Mouse (Mus musculus): Measurements from ENCODE around the gene Rheb.
"Not testable (repeated sequence)": the region's sequence is repeated elsewhere in the genome, so short reads cannot be mapped to it uniquely, and the experiment has no call there.

Gene Rheb

DNA sequence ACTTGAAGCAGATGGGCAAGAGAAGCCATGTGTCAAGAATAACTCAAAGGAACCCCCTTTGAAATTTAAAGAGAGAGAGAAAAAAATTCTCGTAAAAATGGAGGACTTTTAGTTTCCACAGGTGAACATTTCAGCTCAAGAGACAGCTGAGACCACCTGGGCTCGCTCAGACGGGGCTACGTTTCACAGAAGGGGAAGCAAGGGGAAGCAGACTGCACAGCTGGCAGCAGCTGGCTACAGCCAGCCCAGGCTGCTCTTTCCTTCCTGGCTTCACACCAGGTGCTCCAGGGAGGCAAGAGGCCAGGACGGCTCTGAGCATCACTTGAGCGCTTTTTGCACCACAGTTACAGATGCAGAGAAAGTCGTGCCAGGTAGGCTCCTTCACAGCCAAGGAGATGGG lies 44.6 kb downstream of the Rheb start:
- DNase-seq (ENCODE audit: low spot score in 2 of 2): no peak

DNA sequence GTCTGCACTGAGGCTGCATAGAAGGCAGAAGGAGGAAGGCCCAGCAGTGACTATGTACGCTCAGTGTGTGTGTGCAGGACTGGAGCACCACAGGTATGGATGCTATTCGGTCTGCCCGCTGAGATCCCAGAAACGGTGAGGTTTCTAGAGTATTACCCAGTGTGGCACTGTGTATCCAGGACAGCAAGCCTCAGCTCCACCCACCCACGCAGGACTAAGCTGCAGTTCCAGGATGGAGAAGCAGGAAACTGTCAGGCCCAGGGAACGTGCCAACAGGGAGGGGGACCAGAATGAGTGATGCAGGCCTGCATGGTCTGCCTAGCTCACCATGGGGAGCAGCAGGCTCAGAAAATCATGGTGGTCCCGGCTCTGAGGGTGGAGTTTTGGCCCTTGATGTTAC lies 49.5 kb downstream of the Rheb start:
- DNase-seq (ENCODE audit: low spot score in 2 of 2): no peak

DNA sequence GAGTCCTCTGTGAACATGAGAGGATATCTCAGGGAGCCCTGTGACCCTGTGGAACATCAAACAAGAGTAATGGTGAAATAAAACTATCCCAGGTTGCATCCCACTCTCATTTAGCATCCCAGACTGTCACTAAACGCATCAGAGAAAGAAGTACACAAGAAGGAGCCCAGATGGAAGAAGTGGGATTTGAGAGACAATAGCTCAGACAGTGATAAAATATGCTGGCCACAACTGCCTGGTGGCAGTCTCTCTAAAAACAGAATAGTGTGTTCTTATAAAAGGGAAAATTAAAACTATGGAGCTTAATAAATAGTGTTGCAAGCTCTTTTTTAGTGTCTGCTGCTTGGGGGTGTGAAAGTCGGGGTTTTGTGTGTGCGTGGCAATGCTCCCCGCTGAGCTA lies 59.5 kb downstream of the Rheb start:
- DNase-seq (ENCODE audit: low spot score in 2 of 2): no peak

DNA sequence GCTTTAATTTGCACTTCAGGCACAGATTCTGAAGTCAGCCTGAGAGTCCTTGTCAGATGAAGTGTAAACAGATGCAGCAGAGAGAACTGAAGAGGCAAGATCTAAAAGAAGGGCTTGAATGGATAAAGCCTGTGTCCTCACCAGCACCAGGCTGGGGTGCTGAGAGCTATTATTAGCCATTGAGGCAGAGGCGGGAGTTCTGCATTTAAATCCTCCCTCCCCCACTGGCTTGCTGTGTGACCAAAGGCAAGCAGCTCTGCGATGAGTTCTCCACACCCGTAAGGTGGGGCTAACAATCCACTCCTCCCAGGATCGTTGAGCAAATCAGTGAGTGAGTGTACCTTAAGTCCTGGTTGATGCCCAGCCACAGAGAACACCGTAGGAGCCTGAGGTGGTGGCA lies 61.4 kb downstream of the Rheb start:
- peak; percentile 48 to 80 for DNase-seq (ENCODE audit: low spot score in 2 of 2)

DNA sequence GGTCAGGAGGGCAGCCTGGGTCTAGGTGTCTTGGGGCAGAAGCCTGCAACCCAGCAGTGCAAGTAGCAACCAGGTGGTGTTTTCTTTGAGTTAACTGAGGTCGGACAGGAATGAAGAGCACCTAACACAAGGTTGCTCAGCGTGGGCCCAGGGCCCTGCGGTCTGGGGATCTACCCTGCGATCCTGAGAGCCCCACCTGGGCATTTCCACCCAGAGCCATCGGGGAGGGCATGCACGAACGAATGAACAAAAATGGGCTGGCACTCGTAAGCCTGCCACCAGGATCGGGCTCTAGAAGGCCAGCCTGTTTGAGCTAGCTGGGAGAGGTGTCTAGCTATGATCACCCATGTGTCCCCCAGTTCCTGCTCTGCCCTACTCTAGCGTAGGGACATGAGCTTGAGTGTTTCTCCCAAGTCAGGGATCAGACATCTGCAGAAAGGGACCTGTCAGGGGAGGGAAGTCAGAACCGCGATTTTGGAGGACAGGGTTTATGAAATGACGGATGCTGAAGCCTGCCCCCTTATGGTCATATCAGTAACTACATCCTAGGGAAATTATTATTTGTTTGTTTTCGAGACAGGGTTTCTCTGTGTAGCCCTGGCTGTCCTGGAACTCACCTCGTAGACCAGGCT lies 62.4 kb downstream of the Rheb start:
- no peak for DNase-seq (ENCODE audit: low spot score in 2 of 2)

DNA sequence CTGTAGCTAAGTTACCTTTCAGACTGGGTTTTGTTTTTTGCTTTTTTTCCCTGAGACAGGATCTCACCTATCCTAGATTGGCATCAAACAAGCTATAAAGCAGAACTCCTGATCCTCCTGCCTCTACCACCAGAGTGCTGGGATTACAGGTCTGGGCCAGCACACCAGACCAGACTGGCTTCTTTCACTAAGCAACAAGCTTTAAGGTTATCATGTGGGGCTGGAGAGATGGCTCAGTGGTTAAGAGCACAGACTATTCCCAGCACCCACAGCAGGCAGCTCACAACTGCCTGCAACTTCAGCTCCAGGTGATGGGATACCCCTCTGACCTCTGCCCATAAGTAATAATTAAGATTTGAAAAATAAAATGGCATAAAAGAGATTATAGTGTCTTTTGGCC lies 63.1 kb downstream of the Rheb start:
- no peak for DNase-seq (ENCODE audit: low spot score in 2 of 2)

DNA sequence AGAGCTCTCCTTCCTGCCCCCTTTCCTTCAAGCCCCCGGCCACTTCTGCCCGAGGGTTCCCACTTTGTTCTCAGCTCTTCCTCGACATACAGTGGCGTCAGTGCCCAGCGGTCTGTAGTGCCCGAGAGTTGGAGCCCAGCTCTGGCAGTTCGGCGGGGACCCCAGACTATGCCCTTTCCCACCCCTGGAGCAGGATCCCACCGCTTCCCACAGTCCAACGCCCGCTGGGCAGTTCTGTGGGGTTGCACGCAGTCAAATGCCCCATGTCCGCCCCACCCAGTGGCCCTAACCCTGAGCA lies 63.6 kb downstream of the Rheb start:
- DNase-seq (ENCODE audit: low spot score in 2 of 2): no peak

DNA sequence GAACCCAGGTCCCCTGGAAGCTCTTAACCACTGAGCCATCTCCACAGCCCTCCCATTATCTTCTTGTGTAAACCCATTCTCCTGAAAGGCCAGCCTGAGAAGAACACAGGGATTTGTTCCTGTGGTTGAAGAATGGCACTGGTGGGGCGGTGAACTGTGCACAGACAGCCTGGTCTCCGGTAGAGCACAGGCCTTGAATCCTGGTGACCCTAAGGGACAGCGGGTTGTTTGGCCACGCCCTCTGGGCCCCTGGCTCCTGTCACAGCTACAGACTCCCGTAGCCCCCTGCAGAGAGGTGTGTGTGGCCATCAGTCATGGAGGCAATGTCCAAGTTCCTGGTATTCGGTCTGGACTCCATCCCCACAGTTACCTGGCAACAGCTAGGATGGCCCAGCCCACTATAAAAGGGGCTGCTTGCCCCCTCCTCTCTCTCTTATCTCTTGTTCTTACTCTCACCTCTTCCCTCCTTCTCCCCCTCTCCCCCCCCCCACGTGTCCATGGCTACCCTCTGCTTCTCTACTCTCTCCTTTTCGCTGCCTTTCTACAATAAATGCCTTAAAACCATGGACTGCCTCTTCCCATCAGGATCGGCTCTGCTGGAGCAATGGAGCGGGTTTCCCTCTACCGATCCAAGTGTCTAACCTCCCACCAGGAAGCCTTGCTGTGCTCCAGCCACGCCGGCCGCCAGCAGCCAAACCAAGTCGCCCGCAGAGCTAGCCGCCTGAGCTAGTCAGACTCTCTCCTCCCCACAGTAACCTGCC lies 64.2 kb downstream of the Rheb start:
- no peak for DNase-seq (ENCODE audit: low spot score in 2 of 2)

DNA sequence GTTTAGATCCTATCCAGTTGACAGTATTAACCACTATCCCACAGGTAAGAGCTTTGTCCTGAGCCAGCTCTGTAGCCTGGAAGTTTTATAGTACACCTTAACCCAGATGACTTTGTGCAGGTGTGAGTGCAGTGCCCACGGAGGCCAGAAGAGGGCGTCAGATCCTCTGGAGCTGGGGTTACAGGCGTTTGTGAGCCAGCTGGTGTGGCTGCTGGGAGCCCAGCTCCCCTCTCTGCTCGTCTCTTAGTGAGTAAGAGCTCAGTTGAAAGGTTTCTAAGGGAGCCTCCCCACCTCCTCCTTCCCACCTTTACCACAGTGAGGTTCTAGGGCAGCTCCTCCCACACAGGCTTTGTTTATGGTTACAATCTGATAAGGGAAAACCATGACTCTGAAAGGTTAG lies 65.7 kb downstream of the Rheb start:
- no peak for DNase-seq (ENCODE audit: low spot score in 2 of 2)

DNA sequence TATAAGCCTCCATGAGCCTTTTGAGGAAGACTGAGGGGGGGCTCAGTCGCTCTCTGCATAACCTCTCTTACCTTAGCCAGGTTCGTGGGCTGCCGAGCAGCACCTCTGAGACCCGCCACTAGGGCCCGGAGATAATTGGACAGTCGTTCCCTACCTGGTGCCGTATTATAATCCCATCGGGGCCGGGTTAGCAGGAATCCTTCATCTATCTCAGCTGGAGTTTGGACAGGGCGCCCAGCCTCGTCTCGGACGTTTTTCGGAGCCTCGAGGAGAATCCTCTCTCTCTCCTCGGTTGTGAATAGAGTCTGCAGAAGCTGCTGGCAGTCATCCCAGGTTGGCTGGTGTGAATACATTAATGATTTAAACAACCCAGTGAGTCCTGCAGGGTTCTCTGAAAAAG lies 67.9 kb downstream of the Rheb start:
- DNase-seq (ENCODE audit: low spot score in 2 of 2): not testable (repeated sequence)

DNA sequence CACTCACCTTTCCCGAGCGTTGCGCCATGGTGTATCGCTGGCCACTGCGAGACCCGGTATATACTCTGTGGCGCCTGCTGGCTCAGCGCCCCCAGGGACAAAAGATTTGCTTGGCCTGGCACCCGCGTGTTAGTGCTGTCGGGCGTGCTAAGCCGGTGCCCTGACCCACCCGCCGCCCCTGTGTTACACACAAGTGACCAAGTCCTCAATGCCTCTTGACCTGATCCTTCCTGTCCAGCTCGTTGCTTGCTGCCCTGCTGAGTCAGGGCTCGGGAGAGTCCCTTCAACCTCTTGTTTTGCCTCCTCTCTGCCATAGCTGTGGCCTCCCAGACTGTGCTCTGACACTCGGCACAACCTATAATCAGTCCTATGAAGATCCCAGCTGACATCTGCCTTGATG lies 84.6 kb downstream of the Rheb start, which contains the start of gene Crygn:
Crygn (minus strand) TSS at position 193 of the 400 bp plus-strand sequence.
- DNase-seq (ENCODE audit: low spot score in 2 of 2): no peak

DNA sequence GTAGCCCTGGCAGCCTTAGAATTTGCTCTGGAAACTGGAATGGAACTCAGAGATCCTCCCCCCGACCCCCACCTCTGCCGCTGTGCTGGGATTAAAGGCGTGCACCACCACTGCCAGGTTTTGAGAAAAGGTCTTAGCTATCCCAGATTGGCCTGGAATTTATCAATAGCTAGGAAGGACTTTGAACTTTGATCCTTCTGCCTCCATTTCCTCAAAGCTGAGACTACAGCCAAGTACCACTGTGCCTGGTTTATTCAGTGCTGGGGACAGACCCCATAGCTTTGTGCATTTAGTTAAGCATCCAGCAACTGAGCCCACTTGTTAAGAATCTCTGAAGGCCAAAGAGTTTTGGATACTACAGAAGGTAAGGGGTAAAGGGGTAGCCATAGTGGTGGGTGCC lies 85.5 kb downstream of the Rheb start:
- DNase-seq (ENCODE audit: low spot score in 2 of 2): no peak

Measured in frontal cortex, postnatal 10 days (tissue).